Mouse (Mus musculus) liver, embryonic 16.5 days (tissue): Measurements from ENCODE around the gene Acsbg1. TPM values are rescaled to one million over a fixed set of nuclear protein-coding genes. Genes with fewer than 3 reads are reported as not detected.
"Not testable (repeated sequence)": the region's sequence is repeated elsewhere in the genome, so short reads cannot be mapped to it uniquely, and the experiment has no call there.

Experiments used
- ATAC-seq: fragments of 200-750 bp; cut with Nextera tagmentation; 2 replicates; pipeline ENCODE4 v1.8.0; 2017; ENCODE audit warnings: low read depth, mild to moderate bottlenecking, moderate number of reproducible peaks, moderate library complexity
- H3K27ac ChIP-seq: fragments of 300-500 bp; sonication (generic); 2 replicates; pipeline ENCODE4 v1.5.1; 2014; ENCODE audit warnings: mild to moderate bottlenecking, low read length
- H3K27me3 ChIP-seq: fragments of 300-500 bp; sonication (generic); 2 replicates; pipeline ENCODE4 v1.6.1; 2014; ENCODE audit warnings: low read depth, low read length, mixed read lengths; ENCODE audit not compliant: control insufficient read depth, insufficient read depth
- H3K36me3 ChIP-seq: fragments of 300-500 bp; sonication (generic); 2 replicates; pipeline ENCODE4 v1.6.1; 2014; ENCODE audit warnings: mild to moderate bottlenecking; ENCODE audit not compliant: control insufficient read depth, insufficient read depth
- H3K4me1 ChIP-seq: fragments of 300-500 bp; sonication (generic); 2 replicates; pipeline ENCODE4 v1.6.1; 2014; ENCODE audit warnings: low read depth, low read length, mixed read lengths; ENCODE audit not compliant: control insufficient read depth
- H3K4me2 ChIP-seq: fragments of 300-500 bp; sonication (generic); 2 replicates; pipeline ENCODE4 v1.6.1; 2014; ENCODE audit warnings: low read depth, low read length, mixed read lengths
- H3K4me3 ChIP-seq: fragments of 300-500 bp; sonication (generic); 2 replicates; pipeline ENCODE4 v1.5.1; 2014; ENCODE audit warnings: low read depth, mild to moderate bottlenecking, low read length
- H3K9ac ChIP-seq: fragments of 300-500 bp; sonication (generic); 2 replicates; pipeline ENCODE4 v1.6.1; 2014; ENCODE audit warnings: low read depth, low read length
- H3K9me3 ChIP-seq: fragments of 300-500 bp; sonication (generic); replicated peaks from 2 replicates; pipeline ENCODE4 v1.6.1; 2016; ENCODE audit warnings: low read length; ENCODE audit not compliant: control insufficient read depth
- whole genome bisulfite sequencing: fragments of 180-500 bp; shearing (Covaris S2); extraction: QIAGEN DNeasy Blood & Tissue Kit; methylation state at CpG from one replicate; pipeline ENCODE4 v1.1.7; 2014; ENCODE audit not compliant: insufficient replicate concordance; 5-methylcytosine and 5-hydroxymethylcytosine counted together
- polyA plus RNA-seq: library from polyadenylated mRNA; unstranded; fragments of >200 nt; fragmentation: Nextera tagmentation; extraction: Ambion mirVana; gene quantifications from 2 replicates; pipeline ENCODE4 v1.2.1, GENCODE M21; 2015

The Acsbg1 gene
- polyA plus RNA-seq, 1 experiment from 2014 or later = 0.24 TPM

GRCm38 (mm10) chr9:54699345-54700173 lies 37.9 kb upstream of the Acsbg1 start:
- H3K27ac ChIP-seq = peak overlapping the region; percentile 94
- ATAC-seq = peak; percentile 52
- 0 out of 2 replicates have a peak, but pooled peaks cover 2% of the 10 kb centered on the region for H3K9me3 ChIP-seq
- WGBS = under 1% methylated on average over 91 of the region's 92 CpGs
- peak overlapping the region; percentile 89 for H3K9ac ChIP-seq
- H3K4me1 ChIP-seq = peaks cover 54% of the 10 kb centered on the region
- H3K27me3 ChIP-seq = peaks cover 22% of the 10 kb centered on the region; the same call in 1 of the 2 replicates
- peak overlapping the region; percentile 73 for H3K4me2 ChIP-seq
- H3K4me3 ChIP-seq = peak overlapping the region; percentile 82
- H3K36me3 ChIP-seq = no peaks in the 10 kb centered on the region

DNA sequence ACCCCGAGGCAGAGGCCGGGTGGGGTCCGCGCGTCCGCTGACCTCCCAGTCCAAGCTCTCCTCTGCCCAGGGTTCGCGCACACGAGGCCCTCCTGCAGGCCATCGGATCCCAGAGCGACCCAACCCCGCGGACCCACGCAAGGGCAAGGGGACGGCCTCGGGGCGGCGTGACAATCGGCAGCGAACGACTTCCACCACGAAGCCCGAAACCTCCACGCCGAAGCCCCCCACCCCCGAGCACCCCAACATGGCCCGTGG lies 37.3 kb upstream of the Acsbg1 start:
- H3K27ac ChIP-seq = peak overlapping the region; percentile 94
- peak overlapping the region; percentile 82 for H3K4me3 ChIP-seq

DNA sequence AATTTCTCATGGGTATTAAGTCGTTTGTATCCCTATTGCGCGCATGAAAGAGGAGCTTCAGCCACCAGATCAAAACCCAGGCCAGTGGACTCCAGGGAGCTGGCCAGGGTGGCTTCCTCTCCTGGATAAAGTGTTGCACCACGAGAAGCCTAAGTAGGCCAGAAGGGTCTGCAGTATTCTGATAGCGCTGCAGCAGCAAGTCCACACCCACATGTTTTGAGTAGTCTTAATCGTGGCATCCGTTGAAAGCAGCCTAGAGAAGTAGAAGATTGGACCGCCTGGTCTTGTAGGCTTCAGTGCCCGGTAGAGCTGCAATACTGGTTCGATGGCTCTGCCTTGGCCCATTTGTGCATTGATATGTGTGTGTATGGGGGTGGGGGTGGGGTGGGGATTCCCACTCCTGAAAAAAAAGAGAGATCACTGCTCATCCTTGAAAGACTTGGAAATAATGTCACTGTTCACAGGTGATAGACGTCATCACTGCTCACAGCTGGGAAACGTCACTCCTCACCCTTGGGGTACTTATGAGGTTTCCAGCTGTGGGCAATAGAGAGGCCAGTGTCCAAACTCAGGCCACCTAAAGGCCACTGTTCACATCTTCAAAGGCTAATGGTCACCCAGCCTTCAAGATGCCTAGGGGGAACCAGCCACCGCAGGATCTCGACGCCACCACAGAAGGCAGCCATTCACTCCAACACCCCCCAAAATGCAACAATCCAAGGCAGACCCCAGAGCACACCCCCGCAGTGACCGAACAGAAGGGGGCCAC lies 36.8 kb upstream of the Acsbg1 start, which contains the start of gene Dnaja4:
Gene Dnaja4, plus strand, starts transcription at position 556 of the 769 bp plus-strand sequence.
- ATAC-seq = peak; percentile 93
- H3K27ac ChIP-seq = peak within 1 kb of the TSS; percentile 94
- H3K9ac ChIP-seq = peak within 1 kb of the TSS; percentile 89
- WGBS = 31% methylated on average over 17 of the region's 17 CpGs
- peak within 1 kb of the TSS; percentile 82 for H3K4me3 ChIP-seq
- peaks cover 22% of the 10 kb centered on the region; the same call in 1 of the 2 replicates for H3K27me3 ChIP-seq
- H3K36me3 ChIP-seq = no peaks in the 10 kb centered on the region
- H3K4me1 ChIP-seq = peaks cover 45% of the 10 kb centered on the region
- peak within 1 kb of the TSS; percentile 73 for H3K4me2 ChIP-seq
- 0 out of 2 replicates have a peak, but pooled peaks cover 2% of the 10 kb centered on the region for H3K9me3 ChIP-seq

More for the DNA sequence above, 37.3 kb upstream of the Acsbg1 start:
- Histone ChIP-seq H3K27me3 (peaks cover 22% of the 10 kb centered on the region; the same call in 1 of the 2 replicates), H3K4me2 (peak overlapping the region; percentile 73), H3K9ac (peak overlapping the region; percentile 89), H3K36me3 (no peaks in the 10 kb centered on the region), H3K9me3 (0 out of 2 replicates have a peak, but pooled peaks cover 2% of the 10 kb centered on the region), H3K4me1 (peaks cover 50% of the 10 kb centered on the region)
- peak; percentile 28 for ATAC-seq
- 12% methylated on average over 27 of the region's 27 CpGs for WGBS

DNA sequence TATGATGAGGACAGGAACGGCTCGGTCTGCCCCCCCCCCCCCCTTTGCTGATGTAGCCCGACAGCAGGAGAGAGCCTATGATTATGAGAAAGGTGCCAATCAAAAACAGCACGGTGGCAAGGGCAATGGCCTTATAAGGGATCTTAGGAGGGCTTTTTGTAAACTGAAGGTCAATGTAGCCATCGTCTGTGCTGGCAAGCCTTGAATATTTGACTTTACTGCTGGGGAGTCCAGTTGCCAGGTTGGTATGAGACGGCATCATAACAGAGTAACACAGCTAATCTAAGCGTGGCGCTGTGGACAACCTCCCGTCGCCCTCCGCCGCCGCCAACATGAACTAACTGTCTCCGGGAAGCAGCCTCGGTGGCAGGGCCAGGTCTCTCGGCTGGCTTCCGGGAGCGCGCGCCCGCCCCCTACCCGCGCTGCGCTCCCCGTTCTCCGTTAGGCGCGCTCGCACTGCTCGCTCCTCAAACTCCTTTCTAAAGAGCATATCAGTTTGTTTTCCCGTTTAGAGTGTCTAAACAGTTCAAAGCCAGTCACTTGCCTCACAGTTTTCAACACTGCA lies 29.7 kb upstream of the Acsbg1 start:
- WGBS = 5% methylated on average over 31 of the region's 31 CpGs
- not testable (repeated sequence) for H3K36me3 ChIP-seq

GRCm38 (mm10) chr9:54690697-54691096 lies 29.0 kb upstream of the Acsbg1 start:
- H3K4me3 ChIP-seq, H3K9ac ChIP-seq, H3K4me2 ChIP-seq, H3K4me1 ChIP-seq, ATAC-seq, H3K9me3 ChIP-seq, H3K27ac ChIP-seq, H3K36me3 ChIP-seq: not testable (repeated sequence)
- H3K27me3 ChIP-seq = peaks cover 11% of the 10 kb centered on the region
- WGBS = 78% methylated on average over 2 of the region's 2 CpGs

More for the DNA sequence above, 29.7 kb upstream of the Acsbg1 start:
- H3K4me2 ChIP-seq = peak overlapping the region; percentile 58
- H3K27me3 ChIP-seq = peaks cover 11% of the 10 kb centered on the region
- H3K9me3 ChIP-seq, H3K4me1 ChIP-seq, H3K27ac ChIP-seq: not testable (repeated sequence)
- peak overlapping the region; percentile 42 for H3K4me3 ChIP-seq
- ATAC-seq = peak; percentile 48
- peak overlapping the region; percentile 15; the same call in 1 of the 2 replicates for H3K9ac ChIP-seq

GRCm38 (mm10) chr9:54689446-54689845 lies 27.8 kb upstream of the Acsbg1 start:
- no peaks in the 10 kb centered on the region for H3K36me3 ChIP-seq
- no peak overlapping the region for H3K4me3 ChIP-seq
- 66% methylated on average over 8 of the region's 8 CpGs for WGBS
- no peak overlapping the region for H3K9ac ChIP-seq
- no peak overlapping the region for H3K4me2 ChIP-seq
- no peak for ATAC-seq
- H3K27ac ChIP-seq = no peak overlapping the region
- peaks cover 8% of the 10 kb centered on the region for H3K27me3 ChIP-seq
- peaks cover 3% of the 10 kb centered on the region; the same call in 1 of the 2 replicates for H3K4me1 ChIP-seq
- no peaks in the 10 kb centered on the region for H3K9me3 ChIP-seq

DNA sequence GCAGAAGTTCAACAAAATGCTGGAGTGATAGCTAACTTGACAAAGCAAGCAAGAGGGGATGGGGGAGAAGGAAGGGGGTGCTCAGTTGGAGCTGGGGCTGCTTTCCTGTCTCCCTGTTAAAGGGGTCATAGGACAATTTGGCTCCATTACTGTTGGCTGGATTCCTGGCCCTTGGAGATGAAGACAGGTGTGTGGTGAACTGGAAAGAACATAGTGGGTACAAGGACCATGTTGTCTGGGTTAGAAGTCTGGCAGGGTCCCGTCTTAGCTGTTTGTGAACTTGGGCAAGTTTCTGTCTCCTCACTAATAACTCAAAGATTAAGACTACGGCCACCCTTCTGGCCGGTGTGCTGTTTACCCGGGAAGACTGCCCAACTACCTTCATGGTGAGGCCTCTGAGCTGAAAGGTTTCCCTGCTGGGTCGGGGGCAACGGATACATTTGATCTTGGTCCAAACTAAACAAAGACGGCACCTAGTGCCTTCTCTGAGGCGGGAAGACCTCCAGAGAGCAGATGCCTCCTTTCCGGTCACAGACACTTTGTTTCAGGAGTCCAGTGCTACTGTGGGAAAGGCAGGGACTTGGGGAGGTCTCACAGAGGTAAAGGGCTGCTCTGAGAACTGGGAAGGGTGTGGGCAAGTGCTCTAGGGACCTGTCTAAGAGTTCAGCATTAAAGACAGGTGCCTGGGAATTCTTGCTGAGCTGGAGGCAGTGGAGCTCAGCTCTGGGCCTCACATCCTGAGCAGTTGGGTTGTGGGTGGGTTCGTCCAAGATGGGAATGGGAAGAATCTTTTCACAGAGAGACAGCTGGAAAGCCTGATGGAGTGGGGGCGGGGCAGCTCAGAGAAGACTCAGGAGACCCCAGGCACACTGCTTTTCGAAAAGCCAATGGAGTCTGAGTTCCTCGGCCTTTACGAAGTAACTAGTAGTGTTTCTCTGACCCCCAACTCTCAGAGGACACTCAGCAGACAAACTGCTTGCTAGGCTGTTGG lies 25.9 kb upstream of the Acsbg1 start:
- no peak for ATAC-seq
- Histone ChIP-seq H3K36me3 (no peaks in the 10 kb centered on the region), H3K27me3 (peaks cover 8% of the 10 kb centered on the region), H3K4me3 (no peak overlapping the region), H3K27ac (no peak overlapping the region), H3K9me3 (no peaks in the 10 kb centered on the region), H3K4me2 (no peak overlapping the region), H3K9ac (no peak overlapping the region), H3K4me1 (peaks cover 3% of the 10 kb centered on the region; the same call in 1 of the 2 replicates)
- WGBS = 62% methylated on average over 14 of the region's 14 CpGs
